Mouse (Mus musculus) cortical plate, adult 2 months (tissue): ENCODE measurements around the gene Rnpepl1.

Experiments used
- CTCF ChIP-seq: fragments of 200-500 bp; IDR thresholded peaks from 2 replicates; pipeline ENCODE4 v1.5.1; 2011; ENCODE audit warnings: mild to moderate bottlenecking, control low read depth, low read length; ENCODE audit not compliant: insufficient read depth; ENCODE audit errors: extremely low read depth
- POLR2A ChIP-seq: fragments of 200-500 bp; IDR thresholded peaks from 2 replicates; pipeline ENCODE4 v1.6.1; 2011; ENCODE audit warnings: mild to moderate bottlenecking, low read length, control low read depth; ENCODE audit not compliant: insufficient read depth; ENCODE audit errors: extremely low read depth

GRCm38 (mm10) chr1:92916725-92917124 lies 6.1 kb downstream of the Rnpepl1 start:
- TF ChIP-seq CTCF (no peak), POLR2A (no peak)
